Mouse (Mus musculus): Measurements from ENCODE around the gene Slc38a6. TPM values are rescaled to one million over a fixed set of nuclear protein-coding genes. Genes with fewer than 3 reads are reported as not detected.

The Slc38a6 gene
- 4.8 and 6.5 TPM in 2 replicates for polyA plus RNA-seq (2015; fragmentation: Nextera tagmentation; extraction: Ambion mirVana)

DNA sequence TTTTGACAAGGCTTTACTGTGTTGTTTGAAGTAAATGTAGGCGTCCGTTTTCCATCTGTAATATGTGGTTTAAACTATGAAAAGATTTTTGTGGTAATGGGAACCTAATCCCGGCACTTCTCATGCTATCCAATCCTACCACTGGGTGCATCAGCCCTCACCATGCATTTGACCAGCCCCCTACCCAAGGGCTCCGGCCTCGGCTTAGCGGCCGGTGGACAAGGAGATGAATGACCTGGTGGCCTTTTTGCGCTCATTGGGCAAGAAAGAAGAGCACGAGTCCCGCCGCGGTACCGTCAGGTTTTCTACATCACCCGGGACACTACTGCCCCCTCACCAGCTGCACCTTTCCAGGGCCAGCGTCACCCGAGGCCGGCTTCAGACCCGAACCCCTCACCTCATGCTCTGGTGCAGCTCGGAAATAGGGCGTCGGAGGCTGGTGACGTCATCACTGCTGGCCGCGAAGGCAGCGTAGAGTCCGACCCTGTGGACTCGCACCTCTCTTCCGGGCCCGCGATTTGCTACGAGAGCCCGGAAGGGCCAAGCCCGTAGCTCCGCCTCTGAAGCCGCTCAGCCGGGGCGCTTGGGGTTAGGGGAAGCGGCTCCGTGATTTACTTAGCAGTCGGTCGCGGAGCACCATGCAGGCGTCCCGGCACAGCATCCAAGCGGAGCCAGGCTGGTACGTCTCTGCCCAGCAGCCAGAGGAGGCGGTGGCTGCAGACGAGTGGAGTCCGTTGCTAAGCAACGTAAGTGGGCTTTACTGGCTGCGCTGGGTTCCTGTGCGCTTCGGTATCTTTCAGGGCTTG is at the start of gene Slc38a6, which contains the start of gene Trmt5:
Slc38a6 (plus strand) TSS at position 493 of the 806 bp plus-strand sequence.
Trmt5 (minus strand) TSS at position 424 of the 806 bp plus-strand sequence.
- under 1% methylated on average over 53 of the region's 53 CpGs for WGBS
- peak within 1 kb of the TSS; percentile 82 for H3K4me3 ChIP-seq (ENCODE audit: low read length)
- H3K27ac ChIP-seq (ENCODE audit: low read length): peak within 1 kb of the TSS; percentile 76
- ATAC-seq (replicated peaks; ENCODE audit: extremely low read depth, insufficient read depth, low FRiP score): peak; percentile 96
- H3K9ac ChIP-seq (ENCODE audit: low read length): peak within 1 kb of the TSS; percentile 81
- no peaks in the 10 kb centered on the region for H3K9me3 ChIP-seq (replicated peaks; ENCODE audit: control insufficient read depth, low read length)
- peaks cover 7% of the 10 kb centered on the region; the same call in 1 of the 2 replicates for H3K36me3 ChIP-seq (ENCODE audit: control insufficient read depth, insufficient read depth)
- peaks cover 20% of the 10 kb centered on the region for H3K4me1 ChIP-seq (ENCODE audit: control insufficient read depth, insufficient read depth, low read length)
- H3K4me2 ChIP-seq (ENCODE audit: low read depth, low read length): peak within 1 kb of the TSS; percentile 82
- no peaks in the 10 kb centered on the region for H3K27me3 ChIP-seq (ENCODE audit: control insufficient read depth, insufficient read depth, low read length)

DNA sequence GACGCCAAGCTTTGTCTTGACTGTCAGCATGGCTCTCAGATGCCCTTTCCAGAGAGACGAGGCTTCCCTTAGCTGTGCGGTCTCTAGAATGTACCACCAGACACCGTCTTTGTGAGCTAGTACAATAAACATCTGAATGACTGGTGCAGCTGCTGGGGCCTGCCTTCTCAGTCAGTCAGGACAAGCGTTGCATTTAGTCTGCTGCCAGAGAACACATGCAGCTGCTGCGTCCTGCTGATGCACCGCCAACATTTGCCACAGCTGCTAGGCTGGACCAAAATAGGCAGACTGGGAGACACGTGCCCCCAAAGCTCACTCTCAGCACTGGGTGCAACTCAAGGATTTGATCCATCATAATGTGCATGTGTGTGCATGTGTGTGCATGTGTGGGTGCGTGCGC is 44.6 kb upstream of the Slc38a6 start:
- no peak for ATAC-seq (replicated peaks; ENCODE audit: extremely low read depth, insufficient read depth, low FRiP score)
- no peak overlapping the region for H3K27ac ChIP-seq (ENCODE audit: low read length)
- no peaks in the 10 kb centered on the region for H3K9me3 ChIP-seq (replicated peaks; ENCODE audit: control insufficient read depth, low read length)
- no peaks in the 10 kb centered on the region for H3K27me3 ChIP-seq (ENCODE audit: control insufficient read depth, insufficient read depth, low read length)
- no peaks in the 10 kb centered on the region for H3K4me1 ChIP-seq (ENCODE audit: control insufficient read depth, insufficient read depth, low read length)
- no peak overlapping the region for H3K4me2 ChIP-seq (ENCODE audit: low read depth, low read length)
- no peak overlapping the region for H3K4me3 ChIP-seq (ENCODE audit: low read length)
- H3K9ac ChIP-seq (ENCODE audit: low read length): no peak overlapping the region
- 75% methylated on average over 10 of the region's 10 CpGs for WGBS
- H3K36me3 ChIP-seq (ENCODE audit: control insufficient read depth, insufficient read depth): no peaks in the 10 kb centered on the region

DNA sequence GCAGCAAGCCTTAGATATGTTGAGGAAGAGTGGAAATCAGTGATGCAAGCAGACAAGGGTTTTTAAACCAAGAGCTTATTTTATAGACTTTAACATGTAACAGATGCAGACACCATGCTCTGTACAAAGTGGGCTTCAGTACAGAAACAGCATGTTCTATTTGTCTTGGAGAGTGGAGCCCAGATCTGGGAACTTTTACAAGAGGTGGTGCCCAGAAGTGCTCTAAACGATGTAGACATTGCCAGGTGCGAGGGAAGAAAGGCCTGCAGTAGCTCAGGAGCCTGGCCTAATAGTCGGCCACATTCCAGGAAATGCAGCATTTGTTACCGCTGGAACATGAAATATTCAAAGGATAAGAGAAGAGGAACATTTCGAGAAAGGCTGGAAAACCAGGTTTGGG is 40.9 kb upstream of the Slc38a6 start:
- Histone ChIP-seq H3K9ac (ENCODE audit: low read length) (no peak overlapping the region), H3K4me2 (ENCODE audit: low read depth, low read length) (no peak overlapping the region), H3K27ac (ENCODE audit: low read length) (no peak overlapping the region), H3K4me3 (ENCODE audit: low read length) (no peak overlapping the region), H3K27me3 (ENCODE audit: control insufficient read depth, insufficient read depth, low read length) (no peaks in the 10 kb centered on the region), H3K36me3 (ENCODE audit: control insufficient read depth, insufficient read depth) (no peaks in the 10 kb centered on the region), H3K4me1 (ENCODE audit: control insufficient read depth, insufficient read depth, low read length) (no peaks in the 10 kb centered on the region), H3K9me3 (replicated peaks; ENCODE audit: control insufficient read depth, low read length) (no peaks in the 10 kb centered on the region)
- WGBS: 62% methylated on average over 5 of the region's 5 CpGs
- ATAC-seq (replicated peaks; ENCODE audit: extremely low read depth, insufficient read depth, low FRiP score): no peak

- no peak overlapping the region for H3K4me3 ChIP-seq (ENCODE audit: low read length)
- H3K36me3 ChIP-seq (ENCODE audit: control insufficient read depth, insufficient read depth): no peaks in the 10 kb centered on the region
- H3K9ac ChIP-seq (ENCODE audit: low read length): no peak overlapping the region
- H3K27ac ChIP-seq (ENCODE audit: low read length): peak overlapping the region; percentile 65
- no peak for ATAC-seq (replicated peaks; ENCODE audit: extremely low read depth, insufficient read depth, low FRiP score)
- H3K27me3 ChIP-seq (ENCODE audit: control insufficient read depth, insufficient read depth, low read length): no peaks in the 10 kb centered on the region
- 0 out of 2 replicates have a peak, but pooled peaks cover 2% of the 10 kb centered on the region for H3K4me1 ChIP-seq (ENCODE audit: control insufficient read depth, insufficient read depth, low read length)
- H3K4me2 ChIP-seq (ENCODE audit: low read depth, low read length): no peak overlapping the region
- 54% methylated on average over 2 of the region's 2 CpGs for WGBS
- no peaks in the 10 kb centered on the region for H3K9me3 ChIP-seq (replicated peaks; ENCODE audit: control insufficient read depth, low read length)
Observed at GRCm38 (mm10) chr12:73255006-73255405, 31.6 kb upstream of the Slc38a6 start.

DNA sequence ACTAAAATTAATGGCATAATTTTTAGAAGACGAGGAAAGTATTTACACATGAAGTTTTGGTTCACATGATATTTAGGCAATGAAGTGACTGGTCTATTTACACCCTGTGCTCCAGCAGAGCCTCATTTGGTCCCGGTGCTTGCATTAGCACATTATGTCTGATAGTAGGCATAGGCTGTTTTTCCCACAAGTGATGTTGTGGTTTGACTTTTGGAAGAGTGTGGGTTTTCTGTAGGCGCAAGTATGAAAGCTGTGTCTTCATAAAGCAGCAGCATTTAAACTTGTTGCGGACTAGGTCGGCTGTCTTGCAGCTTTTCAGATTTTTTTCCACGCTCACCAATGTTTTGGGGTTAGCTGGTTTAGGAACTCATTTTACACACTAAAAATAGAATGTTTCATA is 27.3 kb upstream of the Slc38a6 start:
- Histone ChIP-seq H3K9ac (ENCODE audit: low read length) (no peak overlapping the region), H3K4me3 (ENCODE audit: low read length) (no peak overlapping the region), H3K9me3 (replicated peaks; ENCODE audit: control insufficient read depth, low read length) (peaks cover 4% of the 10 kb centered on the region), H3K36me3 (ENCODE audit: control insufficient read depth, insufficient read depth) (no peaks in the 10 kb centered on the region), H3K4me2 (ENCODE audit: low read depth, low read length) (no peak overlapping the region), H3K27me3 (ENCODE audit: control insufficient read depth, insufficient read depth, low read length) (no peaks in the 10 kb centered on the region), H3K27ac (ENCODE audit: low read length) (no peak overlapping the region), H3K4me1 (ENCODE audit: control insufficient read depth, insufficient read depth, low read length) (no peaks in the 10 kb centered on the region)
- 87% methylated on average over 6 of the region's 6 CpGs for WGBS
- no peak for ATAC-seq (replicated peaks; ENCODE audit: extremely low read depth, insufficient read depth, low FRiP score)

- Histone ChIP-seq H3K4me3 (ENCODE audit: low read length) (no peak overlapping the region), H3K9ac (ENCODE audit: low read length) (no peak overlapping the region), H3K27ac (ENCODE audit: low read length) (no peak overlapping the region), H3K27me3 (ENCODE audit: control insufficient read depth, insufficient read depth, low read length) (no peaks in the 10 kb centered on the region), H3K36me3 (ENCODE audit: control insufficient read depth, insufficient read depth) (no peaks in the 10 kb centered on the region), H3K9me3 (replicated peaks; ENCODE audit: control insufficient read depth, low read length) (peaks cover 4% of the 10 kb centered on the region), H3K4me1 (ENCODE audit: control insufficient read depth, insufficient read depth, low read length) (no peaks in the 10 kb centered on the region), H3K4me2 (ENCODE audit: low read depth, low read length) (no peak overlapping the region)
- no peak for ATAC-seq (replicated peaks; ENCODE audit: extremely low read depth, insufficient read depth, low FRiP score)
- 97% methylated on average over 1 of the region's 1 CpGs for WGBS
Observed at GRCm38 (mm10) chr12:73260339-73260738, 26.2 kb upstream of the Slc38a6 start.

DNA sequence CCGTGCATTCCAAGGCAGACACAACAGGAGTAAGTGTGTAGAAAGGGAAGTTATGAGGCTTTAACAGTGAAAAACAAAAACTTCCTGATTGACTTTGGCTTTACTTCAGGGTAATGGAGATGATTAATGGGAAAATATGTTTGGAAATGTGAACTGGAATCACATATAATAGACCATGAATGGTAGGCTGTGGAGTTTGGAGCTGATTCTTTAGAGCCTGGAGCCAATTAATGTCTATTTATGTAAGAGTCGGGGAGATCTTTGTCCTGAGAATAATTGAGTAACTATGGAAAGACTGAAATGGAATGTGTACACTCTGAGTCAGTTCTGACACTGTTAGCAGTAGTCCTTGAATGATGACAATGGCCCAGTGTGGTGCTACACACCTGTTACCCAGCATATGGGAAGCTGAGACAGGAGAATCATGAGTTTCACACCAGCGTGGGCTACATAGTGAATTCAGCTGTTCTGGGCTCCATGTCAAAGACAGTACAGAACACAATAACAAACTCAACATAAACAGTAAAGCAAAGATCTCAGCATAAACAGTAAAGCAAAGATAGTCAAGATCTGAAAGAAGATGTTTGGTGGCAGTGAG is 21.1 kb upstream of the Slc38a6 start:
- H3K27ac ChIP-seq (ENCODE audit: low read length): no peak overlapping the region
- WGBS: 82% methylated on average over 3 of the region's 3 CpGs

GRCm38 (mm10) chr12:73266597-73266996 is 20.0 kb upstream of the Slc38a6 start:
- H3K9ac ChIP-seq (ENCODE audit: low read length): no peak overlapping the region
- no peak for ATAC-seq (replicated peaks; ENCODE audit: extremely low read depth, insufficient read depth, low FRiP score)
- no peak overlapping the region for H3K4me3 ChIP-seq (ENCODE audit: low read length)
- peaks cover 4% of the 10 kb centered on the region for H3K9me3 ChIP-seq (replicated peaks; ENCODE audit: control insufficient read depth, low read length)
- no peak overlapping the region for H3K27ac ChIP-seq (ENCODE audit: low read length)
- 73% methylated on average over 1 of the region's 1 CpGs for WGBS
- H3K27me3 ChIP-seq (ENCODE audit: control insufficient read depth, insufficient read depth, low read length): no peaks in the 10 kb centered on the region
- no peaks in the 10 kb centered on the region for H3K4me1 ChIP-seq (ENCODE audit: control insufficient read depth, insufficient read depth, low read length)
- 0 out of 2 replicates have a peak, but pooled peaks cover 3% of the 10 kb centered on the region for H3K36me3 ChIP-seq (ENCODE audit: control insufficient read depth, insufficient read depth)
- H3K4me2 ChIP-seq (ENCODE audit: low read depth, low read length): no peak overlapping the region

More for the DNA sequence above, 21.1 kb upstream of the Slc38a6 start:
- H3K9ac ChIP-seq (ENCODE audit: low read length): no peak overlapping the region
- no peaks in the 10 kb centered on the region for H3K4me1 ChIP-seq (ENCODE audit: control insufficient read depth, insufficient read depth, low read length)
- 0 out of 2 replicates have a peak, but pooled peaks cover 3% of the 10 kb centered on the region for H3K36me3 ChIP-seq (ENCODE audit: control insufficient read depth, insufficient read depth)
- no peaks in the 10 kb centered on the region for H3K27me3 ChIP-seq (ENCODE audit: control insufficient read depth, insufficient read depth, low read length)
- H3K4me2 ChIP-seq (ENCODE audit: low read depth, low read length): no peak overlapping the region
- ATAC-seq (replicated peaks; ENCODE audit: extremely low read depth, insufficient read depth, low FRiP score): no peak
- H3K4me3 ChIP-seq (ENCODE audit: low read length): no peak overlapping the region
- peaks cover 4% of the 10 kb centered on the region for H3K9me3 ChIP-seq (replicated peaks; ENCODE audit: control insufficient read depth, low read length)

GRCm38 (mm10) chr12:73268497-73268896 is 18.1 kb upstream of the Slc38a6 start:
- no peak overlapping the region for H3K4me2 ChIP-seq (ENCODE audit: low read depth, low read length)
- H3K4me3 ChIP-seq (ENCODE audit: low read length): no peak overlapping the region
- H3K9ac ChIP-seq (ENCODE audit: low read length): no peak overlapping the region
- ATAC-seq (replicated peaks; ENCODE audit: extremely low read depth, insufficient read depth, low FRiP score): no peak
- H3K4me1 ChIP-seq (ENCODE audit: control insufficient read depth, insufficient read depth, low read length): no peaks in the 10 kb centered on the region
- no peaks in the 10 kb centered on the region for H3K9me3 ChIP-seq (replicated peaks; ENCODE audit: control insufficient read depth, low read length)
- no peaks in the 10 kb centered on the region for H3K27me3 ChIP-seq (ENCODE audit: control insufficient read depth, insufficient read depth, low read length)
- H3K27ac ChIP-seq (ENCODE audit: low read length): no peak overlapping the region
- peaks cover 6% of the 10 kb centered on the region; the same call in 1 of the 2 replicates for H3K36me3 ChIP-seq (ENCODE audit: control insufficient read depth, insufficient read depth)
- WGBS: 85% methylated on average over 1 of the region's 1 CpGs

Data from heart, embryonic 16.5 days (tissue).